Mouse (Mus musculus) fibroblast of lung, adult 2 months (primary cell): ENCODE measurements at regions not wholly inside any gene's neighbourhood (a gene's known extent, or its start where the extent isn't known, plus 50 kb on each side); places are given as distances from the start of the nearest gene placed in this dataset.

Source experiments
- DNase-seq: peaks from one replicate; pipeline ENCODE4 v3.0.0-alpha.2; 2011; ENCODE audit warnings: low read depth

DNA sequence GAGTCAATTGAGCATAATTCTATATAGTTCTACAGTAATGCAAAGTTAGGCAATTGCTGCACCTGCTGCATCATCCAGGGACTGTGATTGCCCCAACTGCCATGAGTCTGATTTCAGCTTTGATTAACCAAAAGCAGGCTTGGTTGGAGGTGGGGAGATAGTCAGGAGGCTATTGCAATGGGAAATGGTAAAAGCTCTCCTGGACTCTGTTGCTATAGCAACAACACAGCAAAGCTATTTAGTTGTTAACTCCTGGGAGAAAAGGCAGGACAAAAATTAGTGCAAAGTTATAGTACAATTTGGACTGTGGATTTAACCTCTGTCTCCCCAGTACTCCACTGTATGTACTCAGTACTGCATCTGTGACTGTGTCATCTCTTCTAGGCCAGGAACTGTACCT is 51.7 kb upstream of the Rasgrf1 start:
- no peak for DNase-seq

DNA sequence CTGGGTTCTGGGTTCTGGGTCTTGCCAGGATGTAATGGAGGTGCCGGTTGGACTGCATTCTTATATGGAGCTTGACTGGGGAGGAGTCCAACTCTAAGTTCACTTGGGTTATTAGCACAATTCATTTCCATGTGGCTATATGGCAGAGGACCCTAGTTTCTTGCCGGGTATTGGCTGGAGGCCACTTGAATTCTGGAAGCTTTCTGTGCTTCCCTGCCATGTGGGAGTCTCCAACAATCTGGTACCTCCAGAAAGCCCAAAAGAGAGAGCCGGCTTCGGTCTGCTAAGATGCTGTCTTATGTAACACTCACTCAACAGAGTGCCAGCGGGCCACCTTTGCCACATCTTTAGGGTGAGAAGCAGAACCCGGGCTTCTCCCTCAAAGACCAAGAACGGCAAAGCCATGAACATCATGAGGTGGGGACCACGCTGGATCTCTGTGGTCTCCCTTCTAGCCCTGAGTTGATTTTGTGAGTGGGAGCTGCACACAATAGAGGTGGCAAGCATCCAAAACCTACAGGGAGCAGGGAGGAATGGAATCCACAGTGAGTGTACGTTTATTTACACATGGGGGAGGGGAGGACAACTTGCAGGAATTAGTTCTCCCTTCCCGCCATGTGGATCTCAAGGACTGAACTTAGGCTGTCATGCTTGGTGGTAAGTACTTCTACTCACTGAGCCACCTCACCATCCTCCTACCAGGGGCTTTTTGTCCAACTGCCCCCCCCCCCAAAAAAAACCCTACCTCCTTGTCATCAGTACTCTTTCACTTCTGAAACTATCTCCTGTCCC is 59.0 kb upstream of the Rasgrf1 start:
- no peak for DNase-seq

DNA sequence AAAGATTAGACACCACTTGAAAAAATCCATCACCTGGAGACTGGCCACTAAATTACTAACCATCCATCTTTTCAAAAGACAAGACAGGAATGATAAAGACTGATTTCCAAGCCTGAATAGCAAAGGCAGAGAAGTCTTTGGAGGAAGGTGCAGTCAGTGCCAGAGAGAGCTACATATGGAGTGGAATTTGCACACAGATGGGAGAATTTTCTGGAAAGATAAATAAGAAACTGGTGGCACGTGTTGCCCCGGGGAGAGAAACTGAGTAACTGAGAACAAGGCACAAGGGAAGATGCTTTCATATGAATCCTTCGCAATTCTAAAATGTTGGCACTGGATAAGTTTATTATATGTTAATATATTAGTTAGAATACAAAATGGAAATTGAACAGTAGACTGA is 59.8 kb upstream of the Rasgrf1 start:
- no peak for DNase-seq

DNA sequence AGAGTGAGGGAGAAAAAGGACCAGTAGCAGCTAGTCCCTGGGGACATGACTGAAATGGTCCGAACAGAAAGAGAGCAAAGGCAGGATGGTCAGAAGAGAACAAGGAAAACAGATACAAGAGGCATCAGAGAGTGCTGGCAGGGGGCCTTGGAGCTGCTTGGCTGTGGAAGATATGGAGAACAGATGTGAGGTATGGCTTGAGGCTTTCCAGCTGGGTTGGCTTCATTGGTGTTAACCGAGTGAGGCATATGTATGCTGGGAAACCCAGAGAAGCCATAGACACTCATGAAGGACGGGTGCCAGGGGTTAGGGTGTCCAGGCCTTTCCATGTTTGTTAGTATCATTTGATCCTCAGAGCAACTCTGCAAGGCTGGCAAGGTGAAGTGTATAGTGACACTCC is 61.1 kb upstream of the Rasgrf1 start:
- DNase-seq = no peak

- no peak for DNase-seq
Observed at GRCm38 (mm10) chr9:89846973-89847372, 62.7 kb upstream of the Rasgrf1 start.

DNA sequence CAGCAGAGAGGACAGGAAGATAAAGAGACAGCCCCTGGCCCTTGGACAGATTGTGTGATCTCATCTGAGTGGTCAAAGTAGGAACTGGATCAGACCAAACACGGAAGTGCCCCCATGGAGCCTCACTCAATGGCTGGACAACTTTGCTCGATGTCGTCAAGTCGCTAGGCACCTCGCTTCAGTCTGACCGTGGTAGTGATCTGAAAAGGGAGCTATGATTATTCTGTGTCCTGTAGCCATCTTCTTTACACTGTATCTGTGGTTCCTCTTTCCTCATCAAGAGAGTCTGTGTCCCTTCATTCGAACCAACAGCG is 67.0 kb upstream of the Rasgrf1 start:
- DNase-seq = no peak

DNA sequence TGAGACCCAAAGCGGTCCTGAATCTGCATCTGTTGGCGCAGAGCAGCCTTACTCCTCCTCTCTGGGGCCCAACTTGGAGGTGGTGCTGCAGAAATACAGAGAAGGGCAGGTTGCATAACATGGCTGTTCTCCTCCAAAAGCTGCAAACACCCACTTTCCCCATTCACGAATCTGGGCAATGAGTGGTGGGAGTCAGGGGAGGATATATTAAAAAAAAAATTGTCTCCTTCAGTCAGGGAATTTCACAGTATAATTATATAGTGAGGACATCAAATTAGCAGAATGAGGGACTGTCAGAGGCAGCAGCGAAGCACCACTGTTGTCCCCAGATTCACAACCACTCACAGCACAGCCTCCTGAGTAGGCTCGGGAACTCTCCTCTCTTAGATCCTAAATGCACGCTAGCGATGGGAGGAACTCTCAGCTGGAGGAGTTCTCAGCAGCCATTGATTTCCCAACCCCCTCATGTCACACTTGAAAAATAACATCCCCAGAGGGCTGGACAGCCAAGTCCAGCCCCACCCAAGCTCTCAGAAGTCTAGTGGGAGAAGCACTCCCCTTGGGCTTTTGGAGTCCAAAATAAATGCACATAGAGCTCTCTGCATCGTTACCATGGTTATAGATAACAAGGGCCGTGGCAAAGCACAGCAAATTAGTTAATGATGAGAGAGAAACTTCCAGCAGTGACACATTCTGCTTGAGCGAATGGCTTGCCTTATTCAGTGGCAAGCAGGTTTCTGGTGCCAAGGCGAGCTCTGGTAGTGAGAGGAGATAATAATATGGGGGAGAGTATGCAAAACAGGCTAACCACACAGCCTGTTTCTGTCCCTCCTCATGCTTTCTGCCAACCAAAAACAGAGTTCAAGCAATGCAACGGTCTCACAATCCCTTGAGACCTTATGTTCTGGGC is 67.6 kb upstream of the Rasgrf1 start:
- DNase-seq = no peak

DNA sequence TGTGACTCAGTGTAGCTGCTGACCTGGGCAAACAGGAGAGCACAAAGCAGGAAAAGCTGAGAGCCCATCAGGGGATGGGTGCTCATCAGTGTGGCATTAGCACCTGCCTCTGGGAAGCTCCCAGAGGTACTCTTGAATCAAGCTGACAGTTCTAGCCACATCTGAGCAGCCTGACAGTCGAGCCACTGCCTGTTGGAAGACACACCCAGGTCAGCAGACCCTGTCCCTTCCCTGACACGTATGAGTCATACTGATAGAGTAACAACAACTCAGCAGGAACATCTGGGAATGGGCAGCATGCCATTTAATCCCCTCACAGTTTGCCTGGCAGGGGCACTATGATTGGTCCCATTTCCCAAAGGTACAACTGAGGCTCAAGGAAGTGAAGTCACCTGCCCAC is 68.3 kb upstream of the Rasgrf1 start:
- DNase-seq = no peak

GRCm38 (mm10) chr9:89836454-89837245 is 73.1 kb upstream of the Rasgrf1 start:
- DNase-seq = no peak

- DNase-seq = no peak
Observed at GRCm38 (mm10) chr9:89833596-89833995, 76.1 kb upstream of the Rasgrf1 start.

- DNase-seq = no peak
Observed at GRCm38 (mm10) chr9:89831855-89832254, 77.9 kb upstream of the Rasgrf1 start.

DNA sequence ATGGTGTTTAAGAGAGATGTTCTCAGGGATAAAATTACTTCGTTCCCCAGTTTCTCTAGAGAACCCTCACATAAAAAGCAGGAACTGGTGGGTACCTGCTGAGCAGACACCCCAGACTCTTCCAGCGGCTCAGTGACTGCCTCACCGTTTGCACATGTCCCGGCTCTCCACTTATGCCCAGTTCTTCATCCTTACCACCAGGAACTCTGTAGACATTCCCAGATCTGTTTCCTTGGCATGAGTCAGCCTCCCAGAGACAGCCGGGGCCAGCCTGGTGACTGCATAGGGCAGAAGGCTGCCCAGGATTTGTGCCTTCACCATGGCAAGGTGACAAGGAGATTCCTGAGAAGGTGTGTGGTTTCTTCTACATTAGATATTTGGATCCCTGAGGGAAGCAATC is 81.6 kb upstream of the Rasgrf1 start:
- no peak for DNase-seq

- DNase-seq = no peak
Observed at GRCm38 (mm10) chr9:89827564-89827963, 82.1 kb upstream of the Rasgrf1 start.

DNA sequence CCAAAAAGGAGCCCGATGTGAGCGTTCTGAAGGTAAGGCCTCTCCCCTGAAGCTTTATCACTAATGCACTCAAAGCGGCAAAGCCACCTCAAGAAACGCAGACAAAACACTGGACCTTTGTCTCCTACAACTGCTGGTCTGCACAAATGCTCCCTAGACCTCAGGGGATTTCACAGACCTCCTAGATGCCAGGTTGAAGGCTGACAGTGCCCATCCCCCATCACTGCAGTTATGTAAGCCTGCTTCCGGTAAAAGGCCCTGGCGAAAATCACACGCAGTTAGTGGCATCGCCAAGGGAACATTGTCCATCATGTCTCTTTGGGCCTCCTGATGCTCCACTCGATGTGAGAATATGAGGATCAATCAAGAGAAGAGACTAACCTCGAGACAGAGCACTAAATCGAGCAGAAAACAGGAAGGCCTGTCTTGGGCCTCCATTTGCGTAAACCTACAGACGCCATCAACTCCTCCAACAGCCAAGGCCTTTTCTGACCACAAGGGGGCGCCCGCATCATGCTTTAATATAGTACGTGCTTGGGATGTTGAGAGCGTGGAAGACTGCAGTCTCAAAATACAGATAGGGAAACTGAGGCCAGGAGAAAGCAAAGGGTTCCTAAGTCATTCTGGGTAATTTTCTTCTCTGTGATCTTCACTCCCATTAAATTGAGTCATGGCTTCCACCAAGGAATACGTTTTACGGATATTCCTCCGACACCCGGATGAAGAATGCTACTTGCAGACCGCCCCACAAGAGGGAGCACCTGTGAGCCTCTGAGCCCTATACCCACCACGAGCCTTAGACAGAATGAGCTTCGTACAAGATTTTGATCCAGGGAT is 82.8 kb upstream of the Rasgrf1 start:
- peak; percentile 64 for DNase-seq

DNA sequence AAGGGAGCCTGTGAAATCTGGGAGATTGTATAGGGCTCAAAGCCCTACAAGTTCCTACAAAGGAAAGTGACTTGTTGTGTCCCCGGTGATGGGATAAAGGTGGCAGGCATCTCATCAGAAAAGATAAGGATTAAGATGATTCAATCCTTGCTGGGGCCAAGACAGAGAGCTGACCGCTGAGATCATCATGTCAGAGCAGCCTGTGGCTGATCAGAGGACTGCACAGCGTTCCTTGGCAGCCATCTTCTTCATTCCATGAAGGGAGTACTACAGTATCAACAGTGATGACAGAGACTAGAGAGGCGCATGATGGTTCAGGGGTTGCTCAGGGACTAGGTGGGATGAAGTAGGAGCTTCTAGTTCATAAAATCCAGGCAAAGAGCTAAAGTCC is 83.6 kb upstream of the Ankrd34c start:
- no peak for DNase-seq

DNA sequence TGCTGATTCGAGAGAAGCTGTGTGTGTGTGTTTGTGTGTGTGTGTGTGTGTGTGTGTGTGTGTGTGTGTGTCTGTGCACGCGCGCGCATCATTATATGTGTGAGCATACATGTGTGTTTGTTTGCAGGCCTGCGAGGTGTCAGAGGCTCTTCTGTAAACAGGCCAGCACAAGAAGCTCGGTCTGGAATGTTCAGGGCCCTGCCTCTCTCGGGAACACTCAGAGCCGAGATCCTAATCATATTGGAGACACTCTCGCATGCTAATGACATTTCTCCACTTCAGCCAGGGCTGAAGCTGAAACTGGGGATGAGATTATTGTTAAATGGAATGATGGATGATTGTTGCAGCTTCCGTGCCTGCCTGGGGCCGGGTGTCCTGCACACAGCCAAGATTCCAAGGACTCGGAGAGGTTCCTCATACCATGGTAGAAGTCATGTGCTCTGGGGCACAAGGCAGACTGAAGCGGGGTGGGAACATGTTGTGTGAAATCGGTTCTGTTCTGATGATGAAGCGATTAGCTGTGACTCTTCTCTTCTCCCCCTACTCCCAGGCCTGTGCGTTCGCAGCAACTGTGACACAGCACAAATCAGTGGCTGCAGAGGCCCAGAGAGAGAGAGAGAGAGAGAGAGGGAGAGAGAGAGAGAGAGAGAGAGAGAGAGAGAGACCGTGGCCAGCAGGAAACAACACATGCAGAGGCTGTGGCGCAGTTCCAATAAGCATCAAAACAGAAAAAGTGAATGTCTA is 83.0 kb upstream of the Ankrd34c start:
- no peak for DNase-seq

DNA sequence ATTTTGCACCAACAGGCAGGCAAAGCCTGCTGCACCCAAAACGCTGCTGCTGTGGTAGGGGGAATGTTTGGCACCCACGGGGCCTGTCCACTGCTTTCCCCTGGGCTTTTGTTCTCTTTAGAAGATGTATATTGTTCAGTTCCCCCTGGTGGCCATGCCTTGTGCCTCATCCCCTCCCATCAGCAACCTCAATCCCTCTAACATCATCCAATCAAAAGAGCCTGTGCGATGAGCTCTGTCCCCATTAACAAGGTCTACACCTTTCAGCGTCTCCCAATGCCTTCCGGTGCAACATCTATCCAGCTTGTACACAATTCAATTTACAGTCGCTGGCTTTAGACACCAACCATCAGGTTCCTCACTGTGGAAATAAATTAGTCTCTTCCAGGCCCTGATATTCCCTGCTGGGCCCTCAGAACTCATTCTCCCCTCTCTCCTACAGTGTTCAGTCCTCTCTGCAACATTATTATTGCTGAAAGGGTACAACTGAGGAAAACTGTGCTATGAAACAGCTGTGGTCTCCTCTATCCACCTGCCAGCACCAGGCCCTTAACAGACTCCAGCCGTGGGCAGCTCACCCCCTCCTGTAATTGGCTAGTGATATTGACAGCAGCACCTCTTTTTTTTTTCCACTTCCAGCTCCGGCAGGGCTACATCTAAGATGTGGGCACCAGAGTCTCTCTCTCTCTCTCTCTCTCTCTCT is 75.5 kb upstream of the Ankrd34c start:
- DNase-seq = no peak

GRCm38 (mm10) chr9:89807381-89807780 is 69.1 kb upstream of the Ankrd34c start:
- DNase-seq = no peak

- DNase-seq = no peak
Observed at GRCm38 (mm10) chr9:89802658-89803057, 64.4 kb upstream of the Ankrd34c start.

DNA sequence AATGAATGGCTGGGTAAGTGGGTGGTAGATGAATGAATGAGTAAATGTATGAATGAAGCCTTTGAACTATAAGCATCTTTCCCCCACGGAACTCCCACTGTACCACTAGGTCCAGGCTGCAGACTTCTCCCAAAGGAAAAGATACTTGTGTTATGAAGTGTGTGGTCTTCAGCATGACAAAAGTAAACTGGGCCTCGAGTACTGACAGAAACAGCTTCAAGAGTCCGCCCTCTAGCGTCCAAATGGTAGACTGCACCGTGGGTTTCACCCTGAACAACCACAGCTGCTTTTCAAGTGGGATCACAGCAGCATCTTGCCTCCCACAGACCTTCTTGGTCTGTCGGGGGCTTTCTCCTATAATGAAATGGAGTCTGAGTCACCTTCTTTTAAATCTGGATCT is 54.7 kb upstream of the Ankrd34c start:
- peak; percentile 16 for DNase-seq
